Mouse (Mus musculus) CH12.LX (cell line): Measurements from ENCODE around the gene Naxe. TPM values are rescaled to one million over a fixed set of nuclear protein-coding genes. Genes with fewer than 3 reads are reported as not detected.

Experiments used
- DNase-seq: peaks from one replicate; pipeline ENCODE4 v3.0.0-alpha.2; 2013; ENCODE audit errors: extremely low read depth
- H3K27ac ChIP-seq: 2 replicates; pipeline ENCODE4 v1.5.1; 2012; ENCODE audit warnings: low read depth, mild to moderate bottlenecking, control low read depth, moderate library complexity; ENCODE audit not compliant: insufficient read depth
- H3K27me3 ChIP-seq: replicated peaks from 2 replicates; pipeline ENCODE3; 2012; ENCODE audit warnings: inconsistent platforms
- H3K36me3 ChIP-seq, 2 experiments: replicated peaks in 1 of 2; 2 replicates each; pipeline versions ENCODE3 to v1.6.1; 2012; ENCODE audit warnings: inconsistent platforms in 1 of 2, low read length in 1 of 2, mild to moderate bottlenecking in 1 of 2, mixed read lengths in 1 of 2, moderate library complexity in 1 of 2; ENCODE audit not compliant: control insufficient read depth in 1 of 2, insufficient read depth in 1 of 2
- H3K4me1 ChIP-seq, 2 experiments: 2 replicates each; pipeline ENCODE4 v1.6.1; 2012; ENCODE audit warnings: inconsistent platforms in 1 of 2, moderate library complexity in 1 of 2; ENCODE audit not compliant: insufficient read depth in 2 of 2, control insufficient read depth in 1 of 2
- H3K4me2 ChIP-seq: 2 replicates; pipeline ENCODE4 v1.6.1; 2012; ENCODE audit warnings: low read depth, mild to moderate bottlenecking, control low read depth; ENCODE audit not compliant: poor library complexity, insufficient read depth, severe bottlenecking
- H3K4me3 ChIP-seq, 3 experiments: fragments of 150-350 bp in 1 of 3; sonication (generic) in 1 of 3; replicated peaks in 1 of 3; 2 replicates each; pipeline versions ENCODE3 to v1.5.1; 2011 to 2012; ENCODE audit warnings: low read depth in 2 of 3, low read length in 2 of 3, mild to moderate bottlenecking in 2 of 3, moderate library complexity in 2 of 3, control low read depth in 1 of 3, improper control_type of control experiment in 1 of 3, inconsistent platforms in 1 of 3, mixed read lengths in 1 of 3; ENCODE audit not compliant: poor library complexity in 1 of 3
- H3K79me2 ChIP-seq: replicated peaks from 2 replicates; pipeline ENCODE4 v1.6.1; 2012; ENCODE audit warnings: mild to moderate bottlenecking, moderate library complexity; ENCODE audit not compliant: control insufficient read depth, poor library complexity, insufficient read depth, severe bottlenecking; ENCODE audit errors: extremely low read depth
- H3K9ac ChIP-seq: 2 replicates; pipeline ENCODE4 v1.6.1; 2012; ENCODE audit warnings: low read depth, mild to moderate bottlenecking, control low read depth, moderate library complexity; ENCODE audit not compliant: insufficient read depth
- H3K9me3 ChIP-seq: replicated peaks from 2 replicates; pipeline ENCODE3; 2012; ENCODE audit warnings: low read length, inconsistent platforms, mixed read lengths
- BHLHE40 ChIP-seq: IDR thresholded peaks from 2 replicates; pipeline ENCODE4 v1.6.1; 2011; ENCODE audit warnings: mild to moderate bottlenecking, low read depth, low read length, improper control_type of control experiment
- CHD1 ChIP-seq: IDR thresholded peaks from 2 replicates; pipeline ENCODE4 v1.6.1; 2012; ENCODE audit warnings: low read depth, low read length, improper control_type of control experiment, inconsistent platforms
- CHD2 ChIP-seq: IDR thresholded peaks from 2 replicates; pipeline ENCODE4 v1.6.1; 2011; ENCODE audit warnings: low read length, improper control_type of control experiment
- CTCF ChIP-seq, 2 experiments: IDR thresholded peaks in 1 of 2; conservative IDR thresholded peaks in 1 of 2; 2 replicates each; pipeline ENCODE4 v1.5.1; 2011 to 2012; ENCODE audit warnings: low read depth in 2 of 2, low read length in 2 of 2, improper control_type of control experiment in 1 of 2, inconsistent platforms in 1 of 2, mild to moderate bottlenecking in 1 of 2, moderate library complexity in 1 of 2
- EP300 ChIP-seq: IDR thresholded peaks from 2 replicates; pipeline ENCODE4 v1.6.1; 2011; ENCODE audit warnings: low read length, improper control_type of control experiment
- GABPA ChIP-seq: IDR thresholded peaks from 2 replicates; pipeline ENCODE4 v1.6.1; 2012; ENCODE audit warnings: low read depth, low read length, improper control_type of control experiment, inconsistent platforms; ENCODE audit not compliant: insufficient replicate concordance
- JUN ChIP-seq: IDR thresholded peaks from 2 replicates; pipeline ENCODE4 v1.6.1; 2011; ENCODE audit warnings: low read depth, mild to moderate bottlenecking, low read length, improper control_type of control experiment, moderate library complexity; ENCODE audit not compliant: insufficient read depth
- JUND ChIP-seq: conservative IDR thresholded peaks from 2 replicates; pipeline ENCODE4 v1.6.1; 2011; ENCODE audit warnings: low read depth, low read length, improper control_type of control experiment
- MAZ ChIP-seq: IDR thresholded peaks from 2 replicates; pipeline ENCODE4 v1.6.1; 2012; ENCODE audit warnings: low read depth, mild to moderate bottlenecking, inconsistent platforms, low read length, improper control_type of control experiment, moderate library complexity
- MEF2A ChIP-seq: IDR thresholded peaks from 2 replicates; pipeline ENCODE4 v1.6.1; 2014; ENCODE audit warnings: low read depth, mild to moderate bottlenecking, inconsistent platforms, low read length, improper control_type of control experiment, borderline replicate concordance
- MYC ChIP-seq: IDR thresholded peaks from 2 replicates; pipeline ENCODE4 v1.6.1; 2011; ENCODE audit warnings: low read depth, mild to moderate bottlenecking, improper control_type of control experiment, low read length
- NELFE ChIP-seq: IDR thresholded peaks from 2 replicates; pipeline ENCODE4 v1.6.1; 2011; ENCODE audit warnings: low read depth, low read length, improper control_type of control experiment
- NRF1 ChIP-seq: IDR thresholded peaks from 2 replicates; pipeline ENCODE4 v1.6.1; 2014; ENCODE audit warnings: low read depth, mild to moderate bottlenecking, inconsistent platforms, low read length, improper control_type of control experiment, moderate library complexity
- POLR2A ChIP-seq: IDR thresholded peaks from 2 replicates; pipeline ENCODE4 v1.6.1; 2011; ENCODE audit warnings: low read depth, mild to moderate bottlenecking, improper control_type of control experiment, low read length
- RAD21 ChIP-seq: IDR thresholded peaks from 2 replicates; pipeline ENCODE4 v1.6.1; 2011; ENCODE audit warnings: low read depth, mild to moderate bottlenecking, low read length, improper control_type of control experiment, moderate library complexity
- SIN3A ChIP-seq: IDR thresholded peaks from 2 replicates; pipeline ENCODE4 v1.6.1; 2012; ENCODE audit warnings: low read length, improper control_type of control experiment, inconsistent platforms
- TCF12 ChIP-seq: IDR thresholded peaks from 2 replicates; pipeline ENCODE4 v1.6.1; 2014; ENCODE audit warnings: low read depth, mild to moderate bottlenecking, inconsistent platforms, low read length, improper control_type of control experiment
- USF1 ChIP-seq: IDR thresholded peaks from 2 replicates; pipeline ENCODE4 v1.6.1; 2014; ENCODE audit warnings: low read depth, mild to moderate bottlenecking, inconsistent platforms, low read length, improper control_type of control experiment
- USF2 ChIP-seq: conservative IDR thresholded peaks from 2 replicates; pipeline ENCODE4 v1.6.1; 2011; ENCODE audit warnings: low read depth, low read length, improper control_type of control experiment
- ZNF384 ChIP-seq: IDR thresholded peaks from 2 replicates; pipeline ENCODE4 v1.6.1; 2012; ENCODE audit warnings: low read depth, low read length, improper control_type of control experiment, inconsistent platforms
- dilution Hi-C: fragments of 300-500 bp; cut with MboI; formaldehyde crosslinking; loops from 2 replicates; pipeline ENCODE4 v1.14.3; 2020; ENCODE audit warnings: low sequenced_read_pairs; ENCODE audit not compliant: extremely low pct_unique_long_range_greater_than_20kb, extremely low pct_ligation_motif_present
- in situ Hi-C: fragments of 300-500 bp; cut with MboI; formaldehyde crosslinking; loops from 3 replicates; pipeline ENCODE4 v1.14.3; 2019; ENCODE audit warnings: low sequenced_read_pairs, low pct_ligation_motif_present, low pct_unique_long_range_greater_than_20kb, mixed read lengths
- polyA plus RNA-seq: library from polyadenylated mRNA; unstranded; fragments of >175 nt; gene quantifications from 2 replicates; pipeline ENCODE4 v1.2.1, GENCODE M21; 2012; ENCODE audit warnings: low read depth; ENCODE audit not compliant: insufficient read length
- total RNA-seq, 2 experiments: library from RNA; depleted of rRNA; stranded (reverse); fragments of 300-350 nt in 1 of 2; fragments of >200 nt in 1 of 2; gene quantifications; 2 replicates each; pipeline ENCODE4 v1.2.3; 2012 to 2014

Gene Naxe
- total and polyA plus RNA-seq, 3 experiments, result 65.6 to 124 (median 91.3) TPM

DNA sequence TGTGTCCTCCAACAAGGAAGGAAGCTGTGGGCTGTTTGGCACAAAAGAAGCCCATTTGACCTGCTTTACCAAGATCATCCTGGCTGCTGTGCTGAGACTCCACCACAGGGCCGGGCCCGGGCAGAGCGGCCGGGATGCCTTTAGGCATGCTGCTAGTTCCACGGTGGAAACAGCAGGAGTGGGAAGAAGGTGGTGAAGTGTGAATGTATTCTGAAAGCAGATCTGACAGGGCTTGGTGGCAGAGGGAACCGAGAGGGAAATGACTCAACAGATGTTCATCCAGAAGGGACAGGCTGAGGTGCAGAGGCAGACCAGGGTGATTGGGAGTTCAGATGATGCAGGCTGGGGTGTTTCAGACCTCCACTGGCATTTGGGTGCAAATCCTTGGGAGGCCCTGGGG lies 39.4 kb upstream of the Naxe start:
- H3K27ac ChIP-seq, result no peak overlapping the region
- H3K9ac ChIP-seq, result no peak overlapping the region
- in situ Hi-C loops, result no loop called here
- DNase-seq, result no peak
- peaks cover 0 to 13% of the 10 kb centered on the region in 2 experiments; a peak in 1 of 4 replicates for H3K4me1 ChIP-seq
- no peak overlapping the region for H3K4me2 ChIP-seq
- H3K79me2 ChIP-seq, result no peaks in the 10 kb centered on the region
- dilution Hi-C loops, result no loop called here
- TF ChIP-seq NELFE, result no peak
- no peak for TF ChIP-seq TCF12
- no peak for TF ChIP-seq USF2
- TF ChIP-seq JUND, result no peak
- TF ChIP-seq RAD21, result no peak
- TF ChIP-seq BHLHE40, result no peak
- TF ChIP-seq SIN3A, result no peak
- TF ChIP-seq CHD1, result no peak
- TF ChIP-seq MEF2A, result no peak
- no peak for TF ChIP-seq MAZ
- TF ChIP-seq MYC, result no peak
- no peak for TF ChIP-seq ZNF384
- H3K27me3 ChIP-seq, result no peaks in the 10 kb centered on the region
- H3K9me3 ChIP-seq, result no peaks in the 10 kb centered on the region
- no peak overlapping the region for H3K4me3 ChIP-seq
- H3K36me3 ChIP-seq, result peaks cover 57 to 91% of the 10 kb centered on the region in 2 experiments

DNA sequence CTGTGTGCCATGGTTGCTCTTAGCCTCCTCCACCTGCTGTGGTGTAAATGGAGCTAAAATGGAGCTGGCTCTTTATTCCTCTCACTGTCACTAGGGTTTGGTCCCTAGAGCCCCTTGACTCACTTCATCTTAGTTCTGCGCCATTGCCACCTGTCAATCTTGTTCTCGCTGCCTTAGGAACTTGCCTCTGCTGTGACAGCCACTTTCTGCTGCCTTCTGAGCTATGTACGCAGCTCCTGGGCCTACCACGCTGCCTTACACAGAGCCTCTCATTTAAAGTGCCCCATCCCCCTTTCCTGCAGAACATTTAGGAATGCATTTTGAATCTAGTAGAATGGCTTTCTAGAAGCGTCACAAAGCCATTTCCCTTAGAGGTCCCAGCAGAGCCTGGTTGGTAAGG lies 35.8 kb upstream of the Naxe start:
- no peaks in the 10 kb centered on the region for H3K79me2 ChIP-seq
- TF ChIP-seq MYC, result no peak
- no peak for TF ChIP-seq JUN
- no peak for TF ChIP-seq POLR2A
- TF ChIP-seq NRF1, result no peak
- no peak for TF ChIP-seq USF1
- no peak for TF ChIP-seq CHD1
- TF ChIP-seq CHD2, result no peak
- no peak for TF ChIP-seq ZNF384
- TF ChIP-seq SIN3A, result no peak
- no peak for TF ChIP-seq CTCF (conservative IDR thresholded peaks at IDR 0.05 in 1 of 2, IDR thresholded peaks at IDR 0.05 in 1 of 2; ENCODE audit: low read depth in 2 of 2, low read length in 2 of 2)
- no peak for TF ChIP-seq EP300
- TF ChIP-seq GABPA, result no peak
- no peak overlapping the region for H3K4me3 ChIP-seq
- H3K27ac ChIP-seq, result no peak overlapping the region
- no peak overlapping the region for H3K9ac ChIP-seq
- peaks cover 55 to 95% of the 10 kb centered on the region in 2 experiments for H3K36me3 ChIP-seq
- H3K27me3 ChIP-seq, result no peaks in the 10 kb centered on the region
- no peaks in the 10 kb centered on the region for H3K9me3 ChIP-seq
- no peak overlapping the region for H3K4me2 ChIP-seq
- peaks cover 0 to 13% of the 10 kb centered on the region in 2 experiments; a peak in 1 of 4 replicates for H3K4me1 ChIP-seq
- in situ Hi-C loops (no loop called here), dilution Hi-C loops (no loop called here)
- no peak for DNase-seq
